Mouse (Mus musculus) lung, embryonic 16.5 days (tissue): ENCODE data around the gene Surf4. TPM values are rescaled to one million over a fixed set of nuclear protein-coding genes. Genes with fewer than 3 reads are reported as not detected.
"Not testable (repeated sequence)": the region's sequence is repeated elsewhere in the genome, so short reads cannot be mapped to it uniquely, and the experiment has no call there.

Experiments
- ATAC-seq: fragments of 200-750 bp; cut with Nextera tagmentation; 2 replicates; pipeline ENCODE4 v1.8.0; 2017; ENCODE audit warnings: low read depth, mild to moderate bottlenecking, moderate library complexity
- H3K27ac ChIP-seq: fragments of 300-500 bp; sonication (generic); 2 replicates; pipeline ENCODE4 v1.5.1; 2014; ENCODE audit warnings: mild to moderate bottlenecking, control low read depth, low read length
- H3K27me3 ChIP-seq: fragments of 300-500 bp; sonication (generic); 2 replicates; pipeline ENCODE4 v1.6.1; 2014; ENCODE audit warnings: low read depth, low read length, mixed read lengths; ENCODE audit not compliant: control insufficient read depth, insufficient read depth
- H3K36me3 ChIP-seq: fragments of 300-500 bp; sonication (generic); 2 replicates; pipeline ENCODE4 v1.6.1; 2014; ENCODE audit warnings: low read length; ENCODE audit not compliant: control insufficient read depth, insufficient read depth
- H3K4me1 ChIP-seq: fragments of 300-500 bp; sonication (generic); replicated peaks from 2 replicates; pipeline ENCODE4 v1.6.1; 2014; ENCODE audit warnings: low read length, mixed read lengths; ENCODE audit not compliant: control insufficient read depth, insufficient read depth
- H3K4me2 ChIP-seq: fragments of 300-500 bp; sonication (generic); 2 replicates; pipeline ENCODE4 v1.6.1; 2014; ENCODE audit warnings: low read depth, low read length, control low read depth
- H3K4me3 ChIP-seq: fragments of 300-500 bp; sonication (generic); 2 replicates; pipeline ENCODE4 v1.5.1; 2014; ENCODE audit warnings: mild to moderate bottlenecking, low read length, control low read depth
- H3K9ac ChIP-seq: fragments of 300-500 bp; sonication (generic); 2 replicates; pipeline ENCODE4 v1.6.1; 2014; ENCODE audit warnings: low read length, control low read depth
- H3K9me3 ChIP-seq: fragments of 300-500 bp; sonication (generic); 2 replicates; pipeline ENCODE4 v1.6.1; 2016; ENCODE audit warnings: low read length; ENCODE audit not compliant: control insufficient read depth
- WGBS: fragments of 180-500 bp; shearing (Covaris S2); extraction: QIAGEN DNeasy Blood & Tissue Kit; methylation state at CpG from one replicate; pipeline ENCODE4 v1.1.7; 2014; 5-methylcytosine and 5-hydroxymethylcytosine counted together
- polyA plus RNA-seq: library from polyadenylated mRNA; unstranded; fragments of >200 nt; fragmentation: Nextera tagmentation; extraction: Ambion mirVana; gene quantifications from 2 replicates; pipeline ENCODE4 v1.2.1, GENCODE M21; 2015

Gene Surf4
- polyA plus RNA-seq, 1 experiment from 2014 or later = 215 TPM

- H3K9me3 ChIP-seq, H3K27ac ChIP-seq, H3K27me3 ChIP-seq, H3K4me1 ChIP-seq, H3K4me3 ChIP-seq, H3K9ac ChIP-seq, ATAC-seq, H3K4me2 ChIP-seq: not testable (repeated sequence)
- WGBS = 73% methylated on average over 4 of the region's 4 CpGs
- H3K36me3 ChIP-seq = peaks cover 11% of the 10 kb centered on the region
Measured at GRCm38 (mm10) chr2:26886170-26886569, 47.6 kb downstream of the Surf4 start.

DNA sequence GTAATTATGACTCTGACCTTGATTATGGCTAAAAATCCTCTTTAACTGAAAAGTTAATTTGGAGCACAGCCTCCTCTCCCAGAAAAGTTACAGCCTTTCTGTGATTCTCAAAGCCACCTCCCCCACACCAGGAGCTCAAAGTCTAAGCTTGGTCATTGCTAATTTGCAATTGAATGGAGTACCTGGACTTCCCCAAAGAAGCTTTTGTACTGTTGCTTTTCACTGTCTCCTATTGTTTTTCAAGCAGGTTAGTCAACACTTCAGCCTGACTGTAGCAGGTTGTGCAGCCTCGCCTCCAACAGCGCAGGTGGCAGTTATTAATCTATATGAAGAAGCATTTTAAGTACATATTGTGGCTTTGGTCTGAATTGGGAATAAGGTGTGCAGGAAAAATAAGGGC lies 48.2 kb downstream of the Surf4 start:
- H3K4me1 ChIP-seq, ATAC-seq, H3K9ac ChIP-seq, H3K27ac ChIP-seq, H3K9me3 ChIP-seq, H3K27me3 ChIP-seq, H3K4me3 ChIP-seq, H3K4me2 ChIP-seq, H3K36me3 ChIP-seq: not testable (repeated sequence)
- 84% methylated on average over 2 of the region's 2 CpGs for WGBS

GRCm38 (mm10) chr2:26878571-26878970 lies 55.2 kb downstream of the Surf4 start:
- Histone ChIP-seq H3K4me1 (no peaks in the 10 kb centered on the region), H3K27me3 (no peaks in the 10 kb centered on the region), H3K27ac (no peak overlapping the region), H3K4me3 (no peak overlapping the region), H3K9ac (no peak overlapping the region), H3K9me3 (peaks cover 3% of the 10 kb centered on the region; the same call in 1 of the 2 replicates), H3K4me2 (no peak overlapping the region), H3K36me3 (no peaks in the 10 kb centered on the region)
- no peak for ATAC-seq

- H3K4me1 ChIP-seq = no peaks in the 10 kb centered on the region
- no peak for ATAC-seq
Measured at GRCm38 (mm10) chr2:26870666-26871065, 63.1 kb downstream of the Surf4 start.

More at GRCm38 (mm10) chr2:26870666-26871065, 63.1 kb downstream of the Surf4 start:
- Histone ChIP-seq H3K27ac (no peak overlapping the region), H3K9me3 (no peaks in the 10 kb centered on the region), H3K27me3 (no peaks in the 10 kb centered on the region), H3K9ac (no peak overlapping the region), H3K4me2 (no peak overlapping the region), H3K4me3 (no peak overlapping the region), H3K36me3 (no peaks in the 10 kb centered on the region)
- WGBS = 36% methylated on average over 6 of the region's 6 CpGs

Other genes starting within 250 kb of the Surf4 start
- gene Abo, start 68.9 kb downstream of the Surf4 start, polyA plus RNA-seq = not detected in 2 replicates
- 22.6 and 25.3 TPM in 2 replicates for gene Surf6, start 31.0 kb downstream of the Surf4 start, polyA plus RNA-seq
- 48.5 and 49.1 TPM in 2 replicates for gene Med22, start 23.3 kb downstream of the Surf4 start, polyA plus RNA-seq
- gene Rpl7a, start 23.2 kb downstream of the Surf4 start, polyA plus RNA-seq = 578 and 617 TPM in 2 replicates
- 33.0 and 34.6 TPM in 2 replicates for gene Surf2, start 17.6 kb downstream of the Surf4 start, polyA plus RNA-seq
- gene Surf1, start 17.4 kb downstream of the Surf4 start, polyA plus RNA-seq = 51.9 and 57.3 TPM in 2 replicates
- 0.06 and 0.19 TPM in 2 replicates for gene Stkld1, start 119 bp upstream of the Surf4 start, polyA plus RNA-seq
- gene Rexo4, start 30.5 kb upstream of the Surf4 start, polyA plus RNA-seq = 41.5 and 44.0 TPM in 2 replicates
- gene Adamts13, start 39.5 kb upstream of the Surf4 start, polyA plus RNA-seq = 0.08 and 0.20 TPM in 2 replicates
- gene Cacfd1, start 76.0 kb upstream of the Surf4 start, polyA plus RNA-seq = 52.3 and 57.1 TPM in 2 replicates
- 0.63 and 0.85 TPM in 2 replicates for gene Slc2a6, start 94.1 kb upstream of the Surf4 start, polyA plus RNA-seq
- 1.6 and 3.4 TPM in 2 replicates for gene Mymk, start 138.3 kb upstream of the Surf4 start, polyA plus RNA-seq
- 27.9 and 28.4 TPM in 2 replicates for gene Adamtsl2, start 145.5 kb upstream of the Surf4 start, polyA plus RNA-seq
- 0.54 and 0.64 TPM in 2 replicates for gene Fam163b, start 208.6 kb upstream of the Surf4 start, polyA plus RNA-seq
- gene Dbh, start 231.3 kb upstream of the Surf4 start, polyA plus RNA-seq = 0.54 and 0.84 TPM in 2 replicates